Mouse (Mus musculus): ENCODE results near the gene Epb41l2. TPM values are rescaled to one million over a fixed set of nuclear protein-coding genes. Genes with fewer than 3 reads are reported as not detected.

Gene Epb41l2
- polyA plus RNA-seq, 1 experiment from 2014 or later = 25.6 TPM

DNA sequence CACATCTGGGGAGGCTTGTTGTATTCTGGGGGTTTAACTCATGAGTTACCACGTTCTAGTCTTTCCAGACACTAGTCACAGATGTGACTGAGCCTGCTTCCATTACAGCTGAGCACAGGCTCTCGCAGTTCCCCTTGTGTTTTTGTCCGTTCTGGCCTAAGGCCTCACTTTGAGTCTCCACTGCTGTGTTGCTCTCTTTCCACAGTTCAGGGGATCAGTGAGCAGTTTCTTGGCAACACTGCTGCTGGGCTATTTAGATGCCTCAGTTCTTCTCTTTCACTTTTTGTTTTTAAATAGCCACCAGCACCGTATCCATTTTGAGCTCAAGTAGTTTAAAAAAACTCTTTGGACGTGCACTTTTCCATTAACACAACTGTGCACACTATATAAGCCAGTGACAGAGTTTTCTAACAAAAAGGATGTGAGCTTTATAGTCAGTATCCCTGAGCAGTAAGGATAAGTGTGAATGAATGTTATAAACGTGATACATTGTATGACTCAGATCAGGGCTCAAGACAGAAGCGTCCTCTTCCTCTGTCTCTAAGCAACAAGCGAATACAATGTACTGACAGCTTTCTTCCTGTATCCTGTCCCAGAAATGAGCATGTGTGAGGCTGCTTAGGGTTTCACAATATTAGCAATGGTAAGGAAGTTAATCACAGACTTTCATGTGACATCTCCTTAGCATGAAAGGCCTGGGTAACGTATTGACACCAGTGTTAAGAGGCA, 28.1 kb upstream of the Epb41l2 start:
- H3K4me1 ChIP-seq (replicated peaks) = 0 out of 2 replicates have a peak, but pooled peaks cover 3% of the 10 kb centered on the region
- H3K4me3 ChIP-seq (replicated peaks) = no peak overlapping the region
- WGBS = 59% methylated on average over 9 of the region's 9 CpGs
- H3K9ac ChIP-seq (replicated peaks) = no peak overlapping the region
- H3K4me2 ChIP-seq (replicated peaks) = no peak overlapping the region
- H3K9me3 ChIP-seq = no peaks in the 10 kb centered on the region
- ATAC-seq = no peak
- no peaks in the 10 kb centered on the region for H3K27me3 ChIP-seq
- H3K27ac ChIP-seq = no peak overlapping the region
- no peaks in the 10 kb centered on the region for H3K36me3 ChIP-seq

DNA sequence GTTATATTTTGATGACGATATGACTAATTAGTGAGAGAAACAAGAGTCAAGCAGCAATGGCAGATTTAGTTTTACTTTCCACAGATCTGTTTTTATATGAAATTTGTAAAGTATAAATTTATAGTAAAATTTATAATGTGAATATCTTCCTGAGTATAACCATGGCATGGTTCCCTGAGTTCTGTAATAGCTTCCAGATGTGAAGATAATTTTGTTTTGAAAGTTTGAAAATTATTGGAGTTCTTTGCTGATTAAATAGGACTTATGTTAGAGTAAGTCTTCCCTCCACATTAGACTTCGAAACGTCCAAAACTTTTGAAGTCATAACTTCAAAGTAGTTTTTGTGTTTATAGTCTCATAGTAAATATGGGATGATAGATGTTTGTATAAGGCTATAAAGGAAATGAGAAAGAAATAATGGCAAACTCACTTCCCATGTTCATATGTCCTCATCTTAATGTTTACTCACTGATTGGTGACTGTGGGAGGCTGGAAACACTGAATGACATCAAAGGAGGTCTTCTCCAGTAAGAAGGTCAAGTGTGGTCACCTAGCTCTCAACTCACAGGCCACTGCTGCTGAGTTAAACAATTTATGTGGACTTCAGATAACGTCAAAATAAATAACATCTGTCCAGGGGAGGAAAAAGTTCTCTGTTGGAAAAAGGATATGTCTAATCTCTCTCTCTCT, 26.1 kb upstream of the Epb41l2 start:
- ATAC-seq = no peak
- Histone ChIP-seq H3K9me3 (no peaks in the 10 kb centered on the region), H3K36me3 (no peaks in the 10 kb centered on the region), H3K9ac (replicated peaks) (no peak overlapping the region), H3K4me2 (replicated peaks) (no peak overlapping the region), H3K4me1 (replicated peaks) (0 out of 2 replicates have a peak, but pooled peaks cover 3% of the 10 kb centered on the region), H3K4me3 (replicated peaks) (no peak overlapping the region), H3K27ac (no peak overlapping the region), H3K27me3 (no peaks in the 10 kb centered on the region)
- 81% methylated on average over 4 of the region's 4 CpGs for WGBS

DNA sequence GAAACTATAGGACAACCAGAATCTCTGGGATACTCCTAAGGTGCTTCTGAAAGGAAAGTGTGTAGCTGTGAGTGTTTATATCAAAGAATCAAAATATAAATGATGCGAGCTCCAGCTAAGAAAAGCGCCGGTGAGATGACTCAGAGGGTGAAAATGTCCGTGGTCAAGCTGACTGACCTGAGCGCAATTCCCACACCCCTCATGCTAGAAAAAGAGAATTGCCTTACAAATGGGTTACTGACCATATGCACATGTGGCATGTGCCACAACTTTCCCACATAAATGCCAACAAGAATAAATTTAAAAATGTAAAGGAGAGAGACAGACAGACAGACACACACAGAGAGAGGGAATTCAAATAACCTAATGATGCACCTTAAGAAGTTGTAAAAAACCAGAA, 18.9 kb upstream of the Epb41l2 start:
- Histone ChIP-seq H3K4me1 (replicated peaks) (no peaks in the 10 kb centered on the region), H3K27ac (no peak overlapping the region), H3K4me2 (replicated peaks) (no peak overlapping the region), H3K9ac (replicated peaks) (no peak overlapping the region), H3K36me3 (no peaks in the 10 kb centered on the region), H3K4me3 (replicated peaks) (no peak overlapping the region), H3K9me3 (no peaks in the 10 kb centered on the region; the same call in 1 of the 2 replicates), H3K27me3 (no peaks in the 10 kb centered on the region)
- no peak for ATAC-seq
- WGBS = 95% methylated on average over 5 of the region's 5 CpGs

DNA sequence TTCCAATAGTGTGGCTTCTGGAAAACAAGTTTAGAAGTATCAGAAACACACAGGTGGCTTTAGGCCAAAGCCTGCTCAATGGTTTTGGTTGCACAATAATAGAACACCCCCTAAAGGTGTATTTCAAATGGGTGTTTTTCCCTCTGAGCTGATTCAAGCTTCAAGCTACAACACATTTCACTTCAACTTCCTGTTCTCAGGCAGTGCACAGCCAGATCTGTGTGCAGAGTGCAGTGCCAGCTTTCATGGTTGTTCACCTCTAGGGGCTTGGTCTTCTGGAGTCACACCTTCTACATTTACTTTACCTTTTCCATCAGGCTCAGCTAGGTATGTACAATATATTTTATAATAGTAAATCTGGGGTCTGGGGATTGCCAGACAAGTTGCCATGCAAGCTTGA, 16.8 kb upstream of the Epb41l2 start:
- no peak overlapping the region for H3K9ac ChIP-seq (replicated peaks)
- no peak overlapping the region for H3K27ac ChIP-seq
- H3K36me3 ChIP-seq = no peaks in the 10 kb centered on the region
- no peak overlapping the region for H3K4me2 ChIP-seq (replicated peaks)
- H3K4me1 ChIP-seq (replicated peaks) = no peaks in the 10 kb centered on the region
- H3K9me3 ChIP-seq = no peaks in the 10 kb centered on the region; the same call in 1 of the 2 replicates
- H3K4me3 ChIP-seq (replicated peaks) = no peak overlapping the region
- H3K27me3 ChIP-seq = no peaks in the 10 kb centered on the region
- ATAC-seq = no peak

DNA sequence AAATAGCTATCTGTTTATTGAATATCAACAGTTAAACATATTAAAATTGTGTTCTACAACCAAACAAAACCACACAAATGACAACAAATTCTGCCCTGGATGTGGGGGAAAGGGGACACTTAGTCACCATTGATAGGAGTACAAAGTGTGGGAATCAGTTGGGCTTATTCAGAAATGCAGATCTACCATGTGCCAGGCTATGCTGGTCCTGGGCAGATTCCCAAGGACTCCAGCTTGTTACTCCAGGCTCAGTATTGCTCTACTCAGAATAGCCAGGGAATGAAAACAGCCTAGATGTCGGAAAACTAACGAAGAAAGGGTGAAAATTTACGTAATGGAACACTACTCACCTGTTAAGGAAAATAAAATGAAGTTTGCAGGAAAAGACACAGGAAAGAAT, 5.7 kb upstream of the Epb41l2 start:
- no peak overlapping the region for H3K27ac ChIP-seq
- 93% methylated on average over 3 of the region's 3 CpGs for WGBS
- no peaks in the 10 kb centered on the region for H3K4me1 ChIP-seq (replicated peaks)
- peaks cover 4% of the 10 kb centered on the region; the same call in 1 of the 2 replicates for H3K27me3 ChIP-seq
- no peaks in the 10 kb centered on the region for H3K9me3 ChIP-seq
- no peak overlapping the region for H3K9ac ChIP-seq (replicated peaks)
- H3K4me3 ChIP-seq (replicated peaks) = no peak overlapping the region
- H3K36me3 ChIP-seq = no peaks in the 10 kb centered on the region
- H3K4me2 ChIP-seq (replicated peaks) = no peak overlapping the region
- no peak for ATAC-seq

DNA sequence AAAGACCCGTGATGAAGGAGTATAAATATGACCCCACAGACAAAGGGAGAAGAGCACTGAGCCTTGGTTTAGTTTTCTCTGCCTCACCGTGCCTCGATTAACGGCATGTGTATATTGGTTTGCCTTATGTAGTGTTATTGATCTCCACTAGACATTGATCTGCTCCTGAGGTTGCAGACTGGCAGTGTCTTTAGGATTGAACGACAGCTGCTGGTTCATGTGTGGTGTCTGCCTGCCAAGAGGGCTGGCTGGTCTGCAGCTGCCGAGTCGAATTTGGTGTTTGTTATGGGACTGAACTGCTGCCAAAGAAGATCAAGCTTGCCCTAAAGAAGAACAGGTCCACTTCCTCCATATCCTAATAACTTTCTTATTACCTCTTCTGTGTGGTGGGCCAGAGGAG, 5.2 kb upstream of the Epb41l2 start:
- no peak for ATAC-seq
- Histone ChIP-seq H3K4me1 (replicated peaks) (no peaks in the 10 kb centered on the region), H3K27ac (no peak overlapping the region), H3K36me3 (no peaks in the 10 kb centered on the region), H3K4me2 (replicated peaks) (no peak overlapping the region), H3K9me3 (no peaks in the 10 kb centered on the region), H3K9ac (replicated peaks) (no peak overlapping the region), H3K4me3 (replicated peaks) (no peak overlapping the region), H3K27me3 (peaks cover 4% of the 10 kb centered on the region; the same call in 1 of the 2 replicates)
- WGBS = 94% methylated on average over 7 of the region's 7 CpGs

DNA sequence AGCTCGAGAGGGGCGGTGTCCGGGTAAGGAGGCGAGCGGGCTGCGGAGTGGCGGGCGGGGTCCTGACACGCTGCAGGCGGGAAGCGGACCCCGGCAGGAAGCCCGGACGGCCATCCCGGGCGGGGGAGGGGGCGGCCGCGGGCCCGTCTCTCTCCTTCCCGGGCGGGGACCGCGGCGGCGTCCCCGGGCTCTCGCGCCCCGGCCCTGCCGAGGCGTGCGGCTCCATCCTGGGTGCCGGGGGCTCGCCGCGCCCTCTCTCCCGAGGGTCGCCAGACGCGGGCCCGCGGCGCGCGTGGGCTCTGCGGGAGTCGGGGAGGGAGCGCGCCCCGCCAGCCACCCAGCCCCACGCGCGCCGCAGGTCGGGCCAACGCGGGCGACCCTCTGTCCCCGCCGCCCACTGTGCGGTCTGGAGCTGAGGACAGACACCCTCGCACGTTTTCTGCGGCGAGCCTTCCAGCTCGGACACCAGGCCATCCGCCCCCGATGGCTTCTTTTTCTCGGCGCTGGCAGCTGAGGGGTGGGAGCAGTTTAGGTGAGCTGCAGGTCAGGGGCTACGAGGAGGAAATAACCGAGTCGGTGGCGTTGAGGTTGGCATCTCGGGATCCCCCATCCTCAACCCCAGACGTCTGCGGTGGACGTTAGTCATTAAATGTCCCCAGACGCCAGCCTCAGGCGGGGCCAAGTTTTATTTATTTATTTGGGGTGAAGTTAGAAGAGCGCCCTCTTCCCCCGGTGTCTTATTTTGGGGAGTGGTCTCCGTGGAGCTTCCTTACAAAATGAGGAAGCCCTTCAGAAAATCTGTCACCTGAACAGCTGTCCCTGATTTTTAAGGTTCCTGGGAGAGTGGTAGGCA, 587 bp downstream of the Epb41l2 start:
- Histone ChIP-seq H3K4me2 (replicated peaks) (peak overlapping the region; percentile 70), H3K9ac (replicated peaks) (peak overlapping the region; percentile 79), H3K9me3 (no peaks in the 10 kb centered on the region), H3K36me3 (no peaks in the 10 kb centered on the region), H3K27ac (peak overlapping the region; percentile 62), H3K4me1 (replicated peaks) (peaks cover 13% of the 10 kb centered on the region), H3K27me3 (peaks cover 7% of the 10 kb centered on the region; the same call in 1 of the 2 replicates), H3K4me3 (replicated peaks) (peak overlapping the region; percentile 76)
- ATAC-seq = peak; percentile 88
- WGBS = under 1% methylated on average over 32 of the region's 84 CpGs

DNA sequence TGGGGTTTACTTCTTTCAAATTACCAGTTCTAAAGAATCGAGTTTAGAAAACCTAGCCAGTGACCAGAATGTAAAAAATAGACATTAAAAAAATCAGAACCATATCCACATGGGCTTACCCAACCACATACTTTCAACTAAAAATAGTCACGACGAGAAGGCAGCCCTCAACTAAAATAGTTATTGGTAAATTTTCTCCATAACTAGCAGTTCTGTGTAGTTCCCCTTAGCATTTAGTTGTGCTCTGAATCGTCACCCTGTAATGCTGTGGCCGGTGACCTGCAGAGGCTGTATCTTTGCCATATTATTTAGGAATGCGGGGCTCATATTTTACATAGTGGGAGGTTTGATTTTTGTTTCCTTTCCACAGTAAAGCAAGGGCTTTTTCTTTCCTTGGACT, 2.6 kb downstream of the Epb41l2 start:
- Histone ChIP-seq H3K9ac (replicated peaks) (no peak overlapping the region), H3K9me3 (no peaks in the 10 kb centered on the region), H3K36me3 (no peaks in the 10 kb centered on the region), H3K27ac (no peak overlapping the region), H3K4me2 (replicated peaks) (no peak overlapping the region), H3K4me3 (replicated peaks) (no peak overlapping the region), H3K27me3 (peaks cover 7% of the 10 kb centered on the region; the same call in 1 of the 2 replicates), H3K4me1 (replicated peaks) (peaks cover 13% of the 10 kb centered on the region)
- no peak for ATAC-seq
- WGBS = 81% methylated on average over 6 of the region's 6 CpGs

DNA sequence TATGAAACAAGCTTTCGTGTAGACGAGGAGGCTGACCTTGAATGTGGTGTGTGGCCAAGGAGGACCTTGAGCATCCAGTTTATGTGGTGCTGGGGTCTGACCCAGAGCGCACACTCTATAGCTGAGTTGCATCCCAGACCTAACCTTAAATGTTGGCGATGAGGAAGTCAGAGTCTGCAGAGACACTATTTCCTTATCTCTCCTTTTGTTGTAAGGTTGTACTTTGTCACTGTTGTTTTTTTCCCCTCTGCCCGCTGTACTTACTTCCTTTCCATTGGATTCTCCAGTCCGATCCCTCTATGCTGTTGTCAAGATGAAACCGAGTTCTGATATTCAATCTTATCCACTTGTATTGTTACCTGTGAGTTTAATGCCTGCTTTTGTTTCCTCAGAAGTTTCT, 5.6 kb downstream of the Epb41l2 start:
- H3K4me1 ChIP-seq (replicated peaks) = peaks cover 18% of the 10 kb centered on the region
- no peaks in the 10 kb centered on the region for H3K36me3 ChIP-seq
- no peak overlapping the region for H3K9ac ChIP-seq (replicated peaks)
- ATAC-seq = no peak
- H3K27me3 ChIP-seq = 0 out of 2 replicates have a peak, but pooled peaks cover 3% of the 10 kb centered on the region
- no peak overlapping the region for H3K27ac ChIP-seq
- no peak overlapping the region for H3K4me3 ChIP-seq (replicated peaks)
- 93% methylated on average over 7 of the region's 7 CpGs for WGBS
- H3K4me2 ChIP-seq (replicated peaks) = no peak overlapping the region
- H3K9me3 ChIP-seq = no peaks in the 10 kb centered on the region

DNA sequence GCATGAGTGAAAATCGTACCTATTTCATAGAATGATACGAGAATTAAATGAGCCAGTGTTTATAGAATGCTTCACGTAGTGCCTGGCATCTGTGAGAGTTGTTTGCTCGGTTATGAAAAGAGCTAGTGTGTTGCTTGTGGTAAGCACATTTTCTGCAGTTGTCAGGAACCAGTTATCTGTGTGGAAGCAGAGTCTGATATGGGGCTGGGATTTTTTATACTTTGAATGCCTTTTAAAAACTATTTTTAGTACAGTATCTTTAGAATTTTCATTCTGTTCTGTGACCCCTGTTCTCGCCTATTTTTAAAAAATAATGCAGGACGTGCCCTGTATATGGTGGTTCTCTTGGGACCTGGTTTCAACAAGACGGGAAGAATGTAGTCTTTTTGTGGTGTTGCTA, 6.1 kb downstream of the Epb41l2 start:
- WGBS = 85% methylated on average over 7 of the region's 7 CpGs
- 0 out of 2 replicates have a peak, but pooled peaks cover 3% of the 10 kb centered on the region for H3K27me3 ChIP-seq
- H3K4me1 ChIP-seq (replicated peaks) = peaks cover 14% of the 10 kb centered on the region
- no peaks in the 10 kb centered on the region for H3K9me3 ChIP-seq
- no peak overlapping the region for H3K4me3 ChIP-seq (replicated peaks)
- H3K27ac ChIP-seq = no peak overlapping the region
- H3K4me2 ChIP-seq (replicated peaks) = no peak overlapping the region
- no peaks in the 10 kb centered on the region for H3K36me3 ChIP-seq
- no peak for ATAC-seq
- H3K9ac ChIP-seq (replicated peaks) = no peak overlapping the region

DNA sequence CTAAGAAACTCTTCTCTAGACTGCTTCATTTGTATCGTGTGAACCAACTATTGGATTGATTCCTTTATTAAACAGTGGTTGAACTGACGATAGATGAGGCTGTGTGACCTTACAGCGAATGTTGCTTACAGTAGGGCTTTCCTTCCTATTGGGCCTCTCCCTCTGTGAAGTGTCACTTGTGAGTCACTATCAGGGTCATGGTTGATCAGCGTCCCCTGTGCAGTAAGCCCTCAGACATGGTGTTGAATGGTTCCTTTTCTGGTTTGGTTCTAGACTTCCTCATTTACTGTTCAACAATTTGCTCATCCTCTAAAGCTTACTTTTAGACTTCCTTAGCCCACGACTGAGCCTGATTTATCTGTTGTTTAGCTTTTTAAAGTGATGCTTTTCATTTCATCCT, 7.1 kb downstream of the Epb41l2 start:
- Histone ChIP-seq H3K4me2 (replicated peaks) (no peak overlapping the region), H3K4me1 (replicated peaks) (peaks cover 11% of the 10 kb centered on the region; the same call in 1 of the 2 replicates), H3K9me3 (no peaks in the 10 kb centered on the region), H3K27me3 (no peaks in the 10 kb centered on the region), H3K4me3 (replicated peaks) (no peak overlapping the region), H3K27ac (no peak overlapping the region), H3K36me3 (no peaks in the 10 kb centered on the region), H3K9ac (replicated peaks) (no peak overlapping the region)
- 88% methylated on average over 5 of the region's 5 CpGs for WGBS
- ATAC-seq = no peak

DNA sequence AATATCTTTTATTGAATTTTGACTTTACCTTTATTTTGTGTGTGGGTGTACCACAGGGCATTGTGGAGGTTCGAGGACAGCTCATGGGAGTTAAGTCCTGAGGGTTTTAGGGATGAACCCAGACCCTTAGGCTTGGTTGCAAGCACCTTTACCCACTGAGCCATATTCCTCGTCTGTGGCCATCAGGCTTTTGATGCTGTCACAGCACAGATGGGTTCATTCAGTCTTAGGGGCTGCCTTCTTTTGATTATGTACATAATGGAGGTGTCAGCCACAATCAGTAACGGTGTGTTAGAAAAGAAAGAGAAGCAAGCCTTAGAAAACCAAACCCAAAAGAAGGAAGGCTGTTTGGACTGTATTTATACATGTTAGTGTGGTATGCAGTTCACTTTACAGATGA, 9.3 kb downstream of the Epb41l2 start:
- Histone ChIP-seq H3K4me1 (replicated peaks) (peaks cover 17% of the 10 kb centered on the region; the same call in 1 of the 2 replicates), H3K27me3 (no peaks in the 10 kb centered on the region), H3K9me3 (no peaks in the 10 kb centered on the region), H3K27ac (no peak overlapping the region), H3K36me3 (no peaks in the 10 kb centered on the region), H3K4me2 (replicated peaks) (no peak overlapping the region), H3K4me3 (replicated peaks) (no peak overlapping the region), H3K9ac (replicated peaks) (no peak overlapping the region)
- WGBS = 29% methylated on average over 3 of the region's 3 CpGs
- peak; percentile 56; the same call in 1 of the 2 replicates for ATAC-seq
